Mouse (Mus musculus) left cerebral cortex, adult 8-10 months (tissue): ENCODE measurements around the gene Arhgap28. TPM values are rescaled to one million over a fixed set of nuclear protein-coding genes. Genes with fewer than 3 reads are reported as not detected.

Experiments
- DNase-seq, 2 experiments: peaks; one replicate each; pipeline ENCODE4 v3.0.0; 2022; ENCODE audit warnings: low spot score in 2 of 2
- total RNA-seq, 4 experiments: library from RNA; stranded (reverse); gene quantifications; 2 replicates each; pipeline ENCODE4 v1.2.4; 2022

Gene Arhgap28
- total RNA-seq, 4 experiments from 2014 or later: 0.51 to 0.68 (median 0.62) TPM

- no peak for DNase-seq
Measured at GRCm38 (mm10) chr17:67941026-67941425, 62.9 kb downstream of the Arhgap28 start.

DNA sequence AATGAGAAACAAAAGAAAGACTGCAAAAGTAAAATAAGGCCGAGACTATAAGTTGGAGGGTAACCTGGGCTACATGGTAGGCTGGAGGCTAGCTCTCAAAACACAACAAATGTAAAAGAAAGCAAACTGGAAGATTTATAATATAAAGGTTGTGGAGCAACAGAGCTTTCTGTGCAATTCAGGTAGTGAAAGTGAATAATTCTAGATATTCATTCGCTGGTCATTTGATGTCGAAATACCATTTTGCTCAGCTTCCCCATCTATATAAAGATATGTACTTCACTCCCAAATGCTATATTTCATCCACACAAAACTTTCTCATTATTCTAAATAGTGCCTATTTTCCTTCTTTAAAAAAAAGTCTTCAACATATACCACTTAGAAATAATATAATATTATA, 66.9 kb downstream of the Arhgap28 start:
- DNase-seq: no peak

DNA sequence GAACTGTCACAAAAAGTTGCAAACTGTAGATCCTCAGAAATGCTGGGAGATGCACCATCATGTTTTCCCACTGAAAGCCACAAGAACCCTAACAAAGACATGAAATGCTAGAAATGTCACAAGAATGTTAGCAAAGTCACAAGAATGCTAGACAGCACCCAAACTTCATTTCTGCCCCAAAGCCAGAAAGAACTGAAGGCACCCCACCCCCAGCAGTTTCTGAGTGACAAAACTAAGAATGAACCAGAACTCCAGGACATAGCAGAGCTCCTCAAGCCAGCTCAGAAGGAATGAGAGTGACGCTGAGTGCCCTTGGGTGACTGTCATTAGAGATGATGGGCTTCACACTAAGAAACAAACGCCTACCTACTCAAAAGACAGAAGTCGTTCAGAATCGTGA, 68.4 kb downstream of the Arhgap28 start:
- DNase-seq: no peak

DNA sequence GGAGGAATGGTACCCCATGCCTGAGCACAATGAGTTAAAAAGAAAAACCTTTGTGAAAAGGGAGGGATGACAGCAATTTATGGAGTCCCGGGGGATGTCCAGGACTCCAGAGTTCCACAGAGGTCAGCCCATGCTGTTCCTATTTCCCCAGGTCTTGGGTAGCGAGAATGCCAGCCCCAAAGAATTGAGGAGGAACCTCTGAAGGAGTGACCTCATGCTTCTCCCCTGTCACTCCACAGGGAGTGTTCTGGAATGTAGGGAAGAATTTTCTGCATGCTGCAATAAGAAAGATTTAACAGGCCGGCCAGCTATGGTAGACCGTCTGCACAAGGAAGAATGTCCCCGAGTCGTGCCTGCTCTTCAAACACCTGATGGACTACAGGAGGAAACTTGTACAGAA, 72.5 kb downstream of the Arhgap28 start:
- DNase-seq: no peak

- no peak for DNase-seq
Measured at GRCm38 (mm10) chr17:67930957-67931356, 73.0 kb downstream of the Arhgap28 start.

DNA sequence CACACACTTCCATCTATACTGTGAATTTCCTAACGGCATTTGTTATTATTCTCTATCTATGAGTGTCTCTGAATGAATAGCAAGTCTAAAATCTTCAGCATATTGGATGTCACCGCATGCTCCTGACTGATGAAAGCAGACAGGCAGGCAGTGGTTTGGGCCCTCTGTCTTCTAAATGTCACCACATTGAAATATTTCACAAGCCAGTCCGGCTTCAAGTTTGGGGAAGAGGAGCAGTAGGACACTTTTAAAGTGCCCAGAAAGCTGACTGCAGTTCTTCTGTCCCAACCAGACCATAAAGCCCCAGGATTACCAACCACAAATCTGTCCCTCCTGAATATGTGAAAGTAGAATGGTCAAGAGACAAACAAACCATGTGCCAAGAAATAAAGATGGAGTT, 73.5 kb downstream of the Arhgap28 start:
- no peak for DNase-seq

- DNase-seq: no peak
Measured at GRCm38 (mm10) chr17:67928280-67928679, 75.6 kb downstream of the Arhgap28 start.

- DNase-seq: no peak
Measured at GRCm38 (mm10) chr17:67927864-67928263, 76.1 kb downstream of the Arhgap28 start.

GRCm38 (mm10) chr17:67919959-67920358, 84.0 kb downstream of the Arhgap28 start:
- no peak for DNase-seq

DNA sequence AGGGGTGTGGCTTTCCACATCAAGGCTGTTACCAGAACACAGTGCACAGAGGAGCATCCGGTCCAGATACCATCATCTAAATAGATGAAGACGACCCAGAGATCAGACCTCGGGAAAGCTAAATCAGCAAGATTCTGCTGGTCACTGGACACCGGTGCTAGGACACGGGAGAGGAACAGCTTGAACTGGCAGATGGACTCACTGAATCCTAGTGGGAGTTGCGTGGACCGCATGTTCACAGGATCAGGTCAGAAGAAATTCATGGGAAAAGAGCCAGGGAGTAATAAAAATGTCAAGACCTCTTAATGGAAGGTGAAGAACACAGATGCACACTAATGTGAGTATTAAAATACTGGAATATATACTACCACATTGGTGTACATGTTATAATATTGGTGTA, 85.7 kb downstream of the Arhgap28 start:
- no peak for DNase-seq

DNA sequence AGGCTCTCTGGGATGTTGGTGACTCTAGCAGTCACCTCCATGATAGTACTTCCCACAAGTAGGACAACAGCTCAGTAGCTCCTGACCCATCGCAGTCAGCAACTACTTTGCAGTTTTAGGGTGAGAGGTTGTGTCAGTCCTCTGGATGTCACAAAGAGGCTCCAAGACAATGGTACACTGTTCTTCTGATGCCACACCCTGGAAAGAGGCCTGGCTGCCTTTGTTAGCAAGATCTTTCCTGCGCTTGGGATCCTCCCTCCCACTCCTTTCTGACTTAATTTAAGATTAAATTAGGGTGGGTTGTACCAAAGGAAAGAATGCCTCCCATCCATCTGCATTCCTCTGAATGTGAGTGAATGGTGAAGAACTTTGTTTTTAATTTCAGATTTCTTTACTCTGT, 87.0 kb downstream of the Arhgap28 start:
- no peak for DNase-seq

GRCm38 (mm10) chr17:67912640-67913039, 91.3 kb downstream of the Arhgap28 start:
- DNase-seq: no peak

- no peak for DNase-seq
Measured at GRCm38 (mm10) chr17:67912051-67912450, 91.9 kb downstream of the Arhgap28 start.

- DNase-seq: no peak
Measured at GRCm38 (mm10) chr17:67908537-67908936, 95.4 kb downstream of the Arhgap28 start.

DNA sequence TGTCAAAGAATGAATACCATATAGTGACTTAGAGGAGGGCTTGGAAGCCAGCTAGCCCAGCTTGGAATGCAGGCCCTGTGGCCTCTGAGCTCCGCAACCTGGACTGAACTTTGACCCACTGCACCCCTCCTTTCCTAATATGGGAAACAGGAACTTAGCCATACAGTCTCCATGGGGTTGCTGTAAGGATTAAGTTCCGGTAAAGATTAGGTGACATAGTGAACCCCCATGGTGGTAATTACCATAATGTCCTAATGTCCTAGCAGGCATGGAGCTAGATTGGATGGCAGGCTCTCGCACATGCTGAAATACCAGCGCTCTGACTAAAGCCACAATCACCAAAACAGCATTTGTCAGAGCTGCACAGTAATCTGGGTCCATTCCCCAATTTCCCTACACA, 95.8 kb downstream of the Arhgap28 start:
- no peak for DNase-seq

DNA sequence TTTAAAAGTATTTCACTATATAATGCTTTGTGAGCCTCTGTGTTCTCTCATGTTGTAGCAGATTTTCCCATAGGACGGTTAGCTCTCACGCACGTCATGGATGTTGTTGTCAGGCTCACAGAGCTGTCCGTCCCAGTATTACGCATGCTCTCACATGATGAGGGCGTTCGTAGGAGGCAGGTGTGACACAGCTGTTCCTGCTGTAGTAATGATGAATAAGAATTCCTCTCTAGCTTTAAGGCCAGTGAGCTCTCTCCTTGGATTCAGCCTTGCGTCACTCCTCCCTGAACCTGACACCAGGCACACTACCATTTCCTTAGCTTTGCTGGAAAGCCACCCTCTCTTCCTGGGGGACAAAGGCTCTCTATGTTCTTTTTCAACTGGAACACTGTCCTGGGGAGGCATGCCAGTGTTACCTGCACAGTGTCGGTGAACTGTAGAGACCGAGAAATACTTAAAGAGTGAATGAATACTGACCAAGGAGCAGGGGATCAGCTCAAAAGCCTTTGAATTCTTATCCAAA, 96.3 kb downstream of the Arhgap28 start:
- no peak for DNase-seq

DNA sequence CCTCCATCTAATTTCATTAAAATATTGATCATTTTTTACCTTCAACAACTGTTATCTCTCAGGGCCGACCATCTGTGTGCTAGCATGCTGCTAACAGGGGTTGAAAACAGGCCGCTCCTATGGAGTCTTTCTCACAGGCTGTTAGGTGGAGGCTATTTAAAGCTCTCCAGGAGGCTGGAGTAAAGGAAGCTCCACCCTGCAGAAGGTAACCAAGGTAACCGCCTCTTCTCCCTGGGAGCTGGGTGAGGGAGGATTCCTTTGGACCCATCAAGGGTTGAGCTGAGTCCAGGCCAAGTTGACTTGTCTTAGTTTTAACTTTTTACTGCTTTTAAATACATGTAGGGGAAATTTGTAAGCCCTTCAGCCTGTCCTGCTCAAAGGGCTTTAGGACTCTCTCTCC, 97.7 kb downstream of the Arhgap28 start:
- DNase-seq: no peak

GRCm38 (mm10) chr17:67904315-67904944, 99.5 kb downstream of the Arhgap28 start:
- no peak for DNase-seq

- no peak for DNase-seq
Measured at GRCm38 (mm10) chr17:67902847-67903246, 101.1 kb downstream of the Arhgap28 start.

- no peak for DNase-seq
Measured at GRCm38 (mm10) chr17:67901161-67901560, 102.8 kb downstream of the Arhgap28 start.

DNA sequence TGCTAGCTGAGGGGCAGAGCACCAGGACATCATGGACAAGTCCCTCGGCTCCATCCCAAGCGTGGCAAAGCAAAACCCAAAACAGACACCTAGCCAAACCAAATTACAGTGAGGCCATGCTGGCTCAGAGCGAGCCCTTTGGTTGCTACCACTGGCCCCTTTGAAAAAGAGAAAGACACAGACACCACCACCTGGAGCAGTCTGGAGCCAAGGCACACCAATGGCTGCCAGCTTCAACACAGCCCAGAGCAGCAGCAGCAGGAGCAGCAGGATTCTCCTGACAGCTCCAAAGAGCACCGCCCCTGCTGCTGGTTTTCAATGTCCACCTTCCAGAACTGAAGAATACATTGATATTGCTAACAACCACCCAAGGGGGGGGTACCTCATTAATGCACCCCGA, 104.5 kb downstream of the Arhgap28 start:
- no peak for DNase-seq

DNA sequence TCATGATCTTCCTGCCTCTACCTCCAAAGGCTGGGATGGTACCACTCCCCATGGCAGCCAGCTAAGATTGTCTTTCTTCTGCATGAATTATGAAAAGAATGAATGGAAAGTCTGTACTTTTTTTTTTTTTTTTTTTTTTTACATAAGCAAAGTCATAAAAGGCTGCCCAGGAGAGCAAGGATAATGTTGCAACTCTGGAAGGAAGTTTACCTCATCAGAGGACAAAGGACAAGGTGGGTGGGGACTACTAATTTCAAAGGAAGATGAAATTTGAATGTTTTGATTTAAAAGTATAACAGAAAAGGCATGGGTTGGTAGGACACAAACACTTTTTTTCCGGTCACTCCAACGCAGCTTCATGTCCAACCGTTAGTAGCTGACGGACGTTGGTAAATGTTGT, 107.5 kb downstream of the Arhgap28 start:
- DNase-seq: no peak

GRCm38 (mm10) chr17:67889481-67890325, 114.2 kb downstream of the Arhgap28 start:
- DNase-seq: no peak
